Mouse (Mus musculus): Measurements from ENCODE around the gene Zmym6.

Zmym6 gene

DNA sequence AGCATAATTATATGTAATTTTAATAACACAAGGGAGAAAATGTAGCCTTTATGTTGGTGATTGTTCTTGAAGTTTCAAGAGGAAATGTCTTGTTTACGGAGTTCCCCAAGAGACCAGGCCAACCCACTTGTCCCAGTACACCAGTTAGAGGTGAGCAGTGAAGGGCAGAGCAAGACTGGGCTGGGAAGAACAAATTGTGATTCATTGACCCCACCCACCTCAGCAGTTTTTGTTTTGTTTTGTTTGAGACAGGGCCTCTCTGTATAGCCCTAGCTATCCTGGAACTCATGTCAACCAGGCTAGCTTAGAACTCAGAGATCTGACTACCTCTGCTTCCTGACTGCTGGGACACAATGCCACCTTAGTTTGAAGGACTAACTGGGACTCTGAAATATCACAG is 47.1 kb downstream of the Zmym6 start:
- DNase-seq (ENCODE audit: low read depth): no peak

DNA sequence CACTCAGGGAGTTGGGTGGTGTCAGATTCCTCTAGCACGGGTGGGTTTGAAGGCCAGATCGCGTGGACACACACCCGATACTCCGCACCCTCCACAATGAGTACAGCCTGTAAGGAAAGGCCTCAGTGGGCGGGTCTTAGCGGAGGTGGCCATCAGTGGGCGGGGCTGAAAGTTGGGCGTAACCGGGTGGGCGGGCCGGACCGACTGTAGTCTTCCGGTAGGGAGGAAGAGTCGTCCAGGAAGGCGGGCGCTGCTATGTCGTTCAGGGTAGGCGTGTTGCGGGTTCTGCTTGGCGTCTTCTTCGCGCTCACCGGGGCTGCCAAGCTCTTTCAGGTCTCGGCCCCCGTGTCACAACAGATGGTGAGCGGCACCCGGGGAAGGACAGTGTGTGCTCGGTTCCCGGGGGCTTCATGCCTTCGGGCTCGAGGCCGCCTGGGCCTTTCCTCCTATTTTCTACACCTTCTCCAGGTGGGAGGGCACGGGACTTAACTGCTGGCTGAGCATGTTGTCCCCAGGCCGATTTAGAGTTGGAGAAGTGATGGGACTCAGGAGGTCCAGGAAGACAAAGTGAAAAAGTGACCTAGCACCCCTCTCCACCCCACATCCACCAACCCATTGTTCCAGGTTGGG is 48.8 kb downstream of the Zmym6 start:
- DNase-seq (ENCODE audit: low read depth): peak; percentile 93

DNA sequence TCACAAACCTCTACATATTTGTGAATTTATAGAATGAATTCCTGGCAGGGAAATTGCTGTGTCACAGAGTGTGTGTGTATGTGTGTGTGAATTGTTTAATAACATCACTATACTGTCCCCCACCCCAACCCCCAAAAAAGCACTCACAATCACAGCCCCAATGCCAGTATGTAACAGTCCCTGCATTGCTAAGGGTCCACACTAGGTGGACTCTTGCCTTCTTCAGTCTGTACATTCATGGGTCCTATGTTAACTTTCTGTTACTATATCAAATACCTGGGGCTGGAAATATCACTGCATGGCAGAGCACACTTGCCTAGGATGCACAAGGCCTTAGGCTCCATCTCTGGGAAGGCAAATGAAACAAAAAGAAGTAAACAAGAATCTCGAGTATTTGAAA is 57.5 kb downstream of the Zmym6 start:
- no peak for DNase-seq (ENCODE audit: low read depth)

DNA sequence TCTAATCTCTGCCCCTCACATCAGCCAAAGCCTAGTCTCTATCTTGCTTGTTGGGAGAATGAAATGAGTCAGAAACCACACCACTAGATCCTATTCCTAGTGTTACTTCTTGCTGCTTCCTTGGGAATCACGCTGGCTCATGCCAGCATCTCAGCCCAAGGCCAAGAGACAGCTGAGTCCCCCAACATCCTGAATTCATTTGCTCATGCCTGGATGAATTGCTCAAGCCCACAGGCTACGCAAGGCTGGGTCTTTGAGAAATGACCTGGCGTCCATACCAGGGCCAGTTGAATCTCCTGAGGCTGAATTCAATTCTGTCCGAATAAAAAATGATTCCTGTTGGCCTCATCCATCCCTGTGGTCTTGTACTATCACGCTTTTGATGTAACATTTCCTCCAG is 60.4 kb downstream of the Zmym6 start:
- DNase-seq (ENCODE audit: low read depth): no peak

DNA sequence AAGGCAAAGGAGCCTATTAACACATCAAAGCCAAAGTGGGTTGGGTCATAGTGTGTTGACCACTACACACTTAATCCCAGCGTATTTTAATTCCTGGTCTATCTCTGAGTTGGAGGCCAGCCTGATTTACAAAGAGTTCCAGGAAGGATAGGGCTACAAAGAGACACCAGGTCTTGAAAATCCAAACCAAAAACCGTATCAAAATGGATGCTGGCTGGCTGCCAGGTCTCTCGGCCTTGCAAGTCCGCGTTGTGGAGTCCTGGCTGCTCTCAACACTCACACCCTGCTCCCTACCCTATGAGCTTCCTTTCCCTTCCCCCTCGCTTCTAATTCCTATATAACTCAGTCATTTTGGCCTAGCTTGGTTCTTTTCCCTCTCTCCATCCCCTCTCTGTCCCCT is 61.3 kb downstream of the Zmym6 start:
- DNase-seq (ENCODE audit: low read depth): no peak

DNA sequence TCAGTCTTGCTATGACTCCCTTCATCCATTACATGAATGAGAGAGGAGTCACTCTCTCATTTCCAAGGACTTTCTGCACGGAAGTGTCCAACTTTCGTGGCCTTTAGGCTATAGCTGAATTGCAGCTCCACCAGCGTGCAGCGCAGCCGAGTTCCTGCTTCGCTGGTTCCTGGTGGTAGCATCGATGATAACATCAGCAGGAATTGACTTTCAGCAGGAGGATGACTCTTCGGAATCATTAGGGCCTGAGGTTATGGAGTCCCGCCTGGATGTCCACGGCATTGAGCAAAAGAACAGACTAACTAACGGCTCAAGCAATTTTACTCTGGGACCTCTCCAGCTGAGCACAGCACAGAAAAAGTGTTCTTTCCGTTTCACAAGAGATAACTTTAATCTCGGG is 72.8 kb downstream of the Zmym6 start:
- no peak for DNase-seq (ENCODE audit: low read depth)

DNA sequence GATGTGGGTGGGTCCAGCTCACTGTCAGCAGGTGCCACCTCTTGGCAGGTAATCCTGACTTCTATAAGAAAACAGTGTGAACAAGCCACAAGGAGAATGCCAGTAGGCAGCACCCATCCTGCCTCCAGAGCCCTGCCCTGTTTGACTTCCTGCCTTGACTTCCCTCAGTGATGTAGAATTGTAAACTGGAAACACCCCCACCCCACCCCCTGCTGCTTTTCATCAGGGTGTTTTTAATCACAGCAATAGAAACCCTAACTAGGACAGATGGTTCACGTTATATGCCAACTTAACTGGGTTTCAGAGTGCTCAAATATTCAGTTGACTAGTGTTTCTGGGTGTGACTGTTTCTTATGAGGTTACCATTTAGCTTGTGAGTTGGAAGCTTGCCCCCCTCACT is 76.2 kb downstream of the Zmym6 start:
- no peak for DNase-seq (ENCODE audit: low read depth)

DNA sequence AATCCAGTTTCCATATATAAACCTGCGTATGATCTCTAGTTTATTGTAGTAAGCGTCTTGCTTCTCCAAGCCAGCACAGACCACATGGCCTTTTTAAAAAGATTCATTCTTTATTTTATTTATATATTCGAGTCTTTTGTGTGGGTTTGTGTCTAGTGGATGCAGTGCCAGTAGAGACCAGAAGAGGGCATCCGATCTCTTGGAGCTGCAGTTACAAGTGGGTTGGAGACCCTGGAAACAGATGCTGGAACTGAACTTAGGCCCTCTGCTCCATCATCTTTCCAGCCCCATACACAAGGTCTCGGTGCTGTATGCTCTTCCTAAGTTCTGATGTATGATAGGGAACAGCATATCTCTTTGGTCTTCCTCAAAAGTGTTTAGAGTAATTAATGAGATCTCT is 78.6 kb downstream of the Zmym6 start:
- peak; percentile 43 for DNase-seq (ENCODE audit: low read depth)

DNA sequence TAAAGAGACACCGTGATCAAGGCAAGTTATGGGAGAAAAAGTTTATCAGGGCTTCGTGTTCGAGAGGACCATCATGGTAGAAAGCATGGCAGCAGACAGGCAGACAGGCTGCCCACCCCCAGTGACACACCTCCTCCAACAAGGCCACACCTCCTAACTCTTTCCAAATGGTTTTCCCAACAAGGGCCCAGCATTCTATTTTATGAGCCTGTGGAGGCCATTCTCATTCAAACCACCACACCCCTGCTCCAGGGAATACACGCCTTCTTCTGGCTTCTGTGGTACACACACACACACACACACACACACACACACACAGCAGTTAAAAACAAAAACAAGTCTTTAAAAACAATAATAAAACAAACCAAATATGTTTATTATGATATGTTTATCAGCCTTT is 80.6 kb downstream of the Zmym6 start:
- DNase-seq (ENCODE audit: low read depth): no peak

DNA sequence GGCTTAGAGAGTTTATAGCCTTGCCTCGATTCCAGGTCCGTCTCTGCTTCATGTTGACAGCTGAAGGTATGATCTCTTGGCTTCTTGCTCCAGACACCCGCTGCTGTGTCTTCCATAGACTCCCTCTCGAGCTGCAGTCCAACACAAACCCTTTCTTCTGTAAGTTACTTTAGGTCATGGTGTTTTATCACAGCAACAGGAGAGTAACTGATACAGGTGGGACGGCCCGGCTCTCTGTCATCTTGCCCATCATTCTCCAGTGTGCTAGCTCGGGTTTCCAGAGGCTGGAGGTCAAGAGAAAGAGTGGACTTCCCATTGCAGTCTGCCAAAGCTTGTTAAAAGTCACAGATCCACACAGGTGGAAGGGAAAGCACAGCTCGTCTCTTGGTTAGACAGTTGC is 86.7 kb downstream of the Zmym6 start:
- DNase-seq (ENCODE audit: low read depth): no peak

DNA sequence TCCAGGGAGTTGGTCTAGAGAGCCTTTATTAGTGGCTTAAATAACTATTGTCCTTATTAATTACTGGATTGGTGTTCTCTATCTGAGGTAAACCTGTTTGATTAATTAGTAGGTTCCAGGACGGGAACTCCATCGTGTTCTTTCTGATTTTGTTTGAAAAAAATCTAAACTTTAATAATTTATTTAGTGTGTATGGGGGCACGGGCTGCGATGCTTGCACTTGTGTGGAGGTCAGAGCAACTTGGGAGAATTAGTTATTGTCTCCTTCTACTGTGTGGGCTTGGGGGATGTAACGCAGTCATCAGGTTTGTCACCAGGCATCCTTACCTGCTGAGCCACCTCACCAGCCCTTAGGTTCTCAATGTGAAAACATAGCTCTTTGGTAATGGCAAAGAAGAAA is 89.9 kb downstream of the Zmym6 start:
- DNase-seq (ENCODE audit: low read depth): no peak

DNA sequence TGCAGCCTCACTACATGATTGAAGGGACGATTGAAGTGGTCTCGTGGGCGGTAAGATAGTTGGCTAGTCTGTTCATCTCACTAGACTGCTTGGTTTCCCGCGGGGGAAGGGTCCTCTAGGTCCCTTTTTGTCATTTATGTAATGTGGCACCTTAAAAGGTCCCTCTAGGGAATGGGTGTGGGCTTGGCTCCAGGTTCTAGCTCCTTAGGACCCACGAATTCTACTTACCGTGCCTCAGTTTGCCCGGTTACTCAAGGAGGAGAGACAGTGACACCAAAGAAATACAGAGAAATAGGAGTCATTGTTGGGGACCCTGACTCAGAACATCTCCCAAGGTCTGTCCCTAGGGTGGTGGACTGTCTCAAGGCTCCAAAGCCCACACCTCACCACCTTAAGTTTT is 90.5 kb downstream of the Zmym6 start:
- DNase-seq (ENCODE audit: low read depth): no peak

DNA sequence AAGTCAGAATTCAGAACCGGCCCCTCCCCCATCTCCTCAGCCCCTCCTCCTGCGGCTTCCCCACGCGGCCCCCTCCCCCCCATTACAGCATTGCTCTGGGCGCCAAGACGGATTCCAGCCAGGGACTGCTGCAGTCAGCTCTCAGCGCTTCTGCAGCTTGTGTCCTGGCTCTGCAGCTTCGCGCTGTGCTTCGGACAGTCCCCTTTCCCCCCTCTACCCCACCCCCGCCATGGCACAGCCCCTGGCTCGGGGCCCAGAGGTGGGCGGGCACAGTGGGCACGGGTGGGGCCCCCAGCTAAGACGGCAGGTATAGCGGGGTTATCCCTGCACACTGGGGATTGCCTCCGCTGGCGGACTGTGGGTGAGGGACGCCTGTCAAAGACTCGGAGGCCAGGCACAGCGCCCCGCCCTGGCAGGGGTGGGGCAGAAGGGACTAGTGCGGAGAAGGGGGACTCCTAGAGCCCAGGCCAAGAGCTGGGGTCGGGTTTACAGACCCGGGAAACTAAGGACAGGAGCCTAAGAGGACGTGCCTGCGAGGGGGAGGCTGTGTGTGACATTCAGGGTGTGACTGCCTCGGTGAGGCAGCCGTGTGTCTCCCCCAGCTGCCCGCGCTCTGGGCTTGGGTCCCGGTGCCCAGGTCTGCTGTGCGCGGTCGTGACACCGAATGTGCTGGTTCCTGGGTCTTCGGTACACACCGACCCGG is 91.2 kb downstream of the Zmym6 start:
- no peak for DNase-seq (ENCODE audit: low read depth)

DNA sequence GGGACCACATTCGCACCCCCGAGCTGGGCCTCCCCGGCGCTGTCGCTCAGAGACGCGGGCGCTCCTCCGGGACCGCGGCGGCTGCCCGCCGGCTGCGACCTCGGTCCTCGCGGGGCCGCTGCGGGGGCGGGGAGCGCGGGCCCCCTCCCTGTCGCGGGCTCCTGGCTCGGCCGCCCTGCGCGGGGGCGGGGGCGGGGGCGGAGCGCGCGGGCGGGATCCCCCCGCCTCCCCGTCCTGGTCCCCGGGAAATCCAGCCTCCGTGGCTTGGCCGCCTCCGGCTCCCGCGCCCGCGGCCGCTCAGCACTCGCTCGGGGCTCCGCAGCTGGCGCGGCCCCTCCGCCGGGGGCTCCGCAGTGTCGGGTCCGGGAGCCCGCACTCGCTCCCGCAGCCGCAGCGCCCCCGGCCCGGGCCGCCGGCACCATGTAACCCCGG is 91.7 kb downstream of the Zmym6 start, which contains the start of gene Dlgap3:
Gene Dlgap3 (plus strand): TSS at position 291 of the 432 bp plus-strand sequence.
- DNase-seq (ENCODE audit: low read depth): no peak

DNA sequence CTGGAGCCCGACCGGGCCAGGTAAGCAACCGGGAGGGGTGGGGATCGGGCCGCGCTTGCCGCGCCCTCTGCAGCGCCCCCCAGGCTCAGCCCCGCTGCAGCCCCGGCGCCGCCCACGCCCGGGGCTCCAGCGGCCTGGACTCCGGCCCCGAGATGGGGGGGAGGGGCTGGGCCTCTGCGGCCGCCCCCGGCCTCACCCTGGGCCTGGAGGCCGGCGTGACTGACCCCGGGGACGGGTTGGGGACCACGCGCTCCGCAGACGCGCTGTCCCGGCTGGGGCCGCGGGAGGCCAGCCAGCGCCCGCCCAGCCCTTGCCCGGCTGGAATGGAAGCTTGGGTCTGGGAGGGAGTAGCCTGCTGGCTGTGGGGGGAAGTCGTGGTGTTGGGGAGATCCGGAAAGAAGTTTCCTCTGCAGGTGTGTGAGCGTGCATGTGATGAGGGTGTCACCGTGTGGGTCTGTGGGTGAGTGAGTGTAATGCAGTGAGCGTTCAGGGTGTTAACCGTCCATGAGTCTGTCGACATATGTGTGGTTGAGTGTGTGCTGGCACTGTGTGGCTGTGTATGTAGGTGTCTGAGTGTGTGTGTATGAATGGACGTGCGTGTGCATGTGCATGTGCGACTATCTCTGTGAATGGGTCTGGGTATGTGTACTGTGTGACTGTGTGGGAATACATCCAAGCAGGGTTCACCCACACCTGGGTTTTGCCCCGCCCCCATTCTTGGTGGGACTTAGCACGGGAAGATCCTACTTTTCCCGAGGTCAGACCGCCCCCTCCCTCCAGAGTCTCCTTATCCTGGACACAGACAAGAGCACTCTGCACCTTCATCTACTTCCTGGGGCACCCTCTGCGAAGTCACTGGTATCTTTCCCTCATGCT is 92.4 kb downstream of the Zmym6 start:
- DNase-seq (ENCODE audit: low read depth): no peak

DNA sequence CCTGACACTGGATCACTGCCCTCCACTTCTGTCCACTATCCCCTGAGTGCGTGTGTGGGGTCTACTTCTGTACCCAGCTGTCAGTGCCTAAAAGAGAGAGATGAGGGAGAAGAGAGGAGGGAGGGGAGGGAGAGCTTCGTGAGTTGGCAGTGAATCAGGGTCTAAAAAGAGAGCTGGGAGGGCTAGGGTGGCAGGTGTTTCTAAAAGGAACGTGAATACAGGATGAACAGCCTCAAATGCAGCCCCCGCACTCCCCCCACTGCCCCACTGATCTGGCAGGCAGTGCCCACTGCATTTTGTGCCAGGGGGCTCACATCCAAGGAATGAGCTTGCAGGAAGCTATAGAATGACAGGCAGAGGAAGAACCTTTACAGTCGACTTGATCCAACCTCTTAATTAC is 93.7 kb downstream of the Zmym6 start:
- no peak for DNase-seq (ENCODE audit: low read depth)

DNA sequence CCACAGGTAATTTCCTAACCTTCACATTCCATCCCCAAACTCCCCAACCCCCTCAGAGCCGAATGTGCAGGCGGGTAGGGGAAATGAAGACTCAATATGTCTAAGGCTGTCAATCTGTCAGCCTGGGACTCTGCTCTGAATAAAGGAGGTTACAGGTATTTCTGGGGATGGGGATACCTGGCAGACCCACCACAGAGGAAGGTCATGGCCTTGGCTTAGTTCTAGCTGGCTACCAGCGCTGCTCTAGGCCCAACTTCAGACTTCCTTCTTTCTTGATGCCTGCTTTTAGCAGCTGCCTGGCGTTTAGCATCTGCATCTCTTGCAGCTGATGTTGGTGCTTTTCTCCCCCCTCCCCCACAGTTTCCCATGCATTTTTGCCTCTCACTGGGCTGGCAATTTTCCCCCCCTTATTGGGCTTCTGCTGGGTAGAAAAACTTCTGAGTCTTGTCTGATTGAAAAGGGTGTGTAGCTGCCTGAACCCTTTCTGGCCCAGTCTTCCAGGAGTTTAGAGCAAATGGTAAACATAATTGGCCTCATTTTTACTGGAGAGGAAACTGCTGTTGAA is 94.2 kb downstream of the Zmym6 start:
- no peak for DNase-seq (ENCODE audit: low read depth)

DNA sequence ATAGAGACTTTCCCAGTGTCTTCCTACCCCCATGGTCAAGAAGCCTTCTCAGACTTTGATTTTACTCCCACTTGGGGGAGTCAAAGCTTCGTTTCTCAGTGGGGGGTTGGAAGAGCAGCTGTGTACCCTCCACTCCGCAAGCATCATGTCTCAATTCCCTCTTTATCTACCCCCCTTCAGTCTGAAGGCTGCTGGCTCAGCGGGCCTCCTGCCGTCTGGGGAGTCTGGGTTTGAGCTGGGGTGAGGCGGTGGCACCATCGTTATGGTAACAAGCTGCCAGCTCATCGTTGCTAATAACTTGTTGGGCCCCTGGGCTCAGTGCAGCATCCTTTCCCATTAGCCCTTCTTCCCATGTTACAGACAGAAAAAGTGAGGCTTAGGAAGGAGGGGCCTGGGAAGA is 94.9 kb downstream of the Zmym6 start:
- no peak for DNase-seq (ENCODE audit: low read depth)

DNA sequence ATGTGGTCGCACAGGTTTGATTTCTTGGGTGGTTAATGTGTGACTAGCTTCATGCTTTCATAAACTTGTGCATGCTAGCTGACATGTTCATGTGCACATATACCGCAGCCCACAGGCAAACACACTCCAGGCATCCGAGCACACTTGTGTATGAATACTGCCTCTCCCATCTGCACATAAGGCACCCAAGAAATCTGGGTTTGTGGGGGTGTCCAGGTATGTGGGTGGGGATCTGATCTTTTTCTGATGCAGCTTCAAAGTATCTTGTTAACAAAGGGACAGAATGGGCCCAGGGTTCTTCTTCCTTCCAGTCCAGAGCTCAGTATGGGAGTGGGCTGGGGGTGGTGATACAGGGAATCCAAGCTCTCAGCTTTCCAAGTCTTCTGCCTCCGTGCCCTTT is 95.4 kb downstream of the Zmym6 start:
- no peak for DNase-seq (ENCODE audit: low read depth)

DNA sequence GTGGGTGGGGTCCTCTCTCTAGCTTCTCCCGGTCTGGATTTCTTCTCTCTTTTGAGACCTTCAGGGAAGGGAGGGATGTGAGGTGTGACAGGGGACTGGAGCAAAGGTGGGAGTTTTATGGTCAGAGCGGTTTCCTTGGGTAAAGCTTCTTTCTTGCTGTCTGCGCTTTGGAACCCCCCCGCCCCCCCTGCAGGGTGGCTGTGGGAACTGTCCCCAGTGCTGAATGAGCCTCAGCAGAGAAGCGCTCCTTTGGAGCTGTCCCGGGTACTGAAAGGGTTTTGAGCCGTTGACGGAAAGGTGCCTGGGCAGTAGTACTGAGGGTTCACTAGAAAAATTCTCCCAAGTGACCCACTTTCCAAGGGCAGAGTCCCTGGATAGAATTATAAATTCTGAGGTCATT is 96.3 kb downstream of the Zmym6 start:
- peak; percentile 53 for DNase-seq (ENCODE audit: low read depth)
